Mouse (Mus musculus) spleen, postnatal 14 days (tissue): ENCODE data around the gene Vps33a.
"Not testable (repeated sequence)": the region's sequence is repeated elsewhere in the genome, so short reads cannot be mapped to it uniquely, and the experiment has no call there.

ENCODE experiments used
- DNase-seq, 2 experiments: peaks; one replicate each; pipeline ENCODE4 v3.0.0; 2021 to 2022; ENCODE audit warnings: low spot score in 2 of 2

The Vps33a gene

DNA sequence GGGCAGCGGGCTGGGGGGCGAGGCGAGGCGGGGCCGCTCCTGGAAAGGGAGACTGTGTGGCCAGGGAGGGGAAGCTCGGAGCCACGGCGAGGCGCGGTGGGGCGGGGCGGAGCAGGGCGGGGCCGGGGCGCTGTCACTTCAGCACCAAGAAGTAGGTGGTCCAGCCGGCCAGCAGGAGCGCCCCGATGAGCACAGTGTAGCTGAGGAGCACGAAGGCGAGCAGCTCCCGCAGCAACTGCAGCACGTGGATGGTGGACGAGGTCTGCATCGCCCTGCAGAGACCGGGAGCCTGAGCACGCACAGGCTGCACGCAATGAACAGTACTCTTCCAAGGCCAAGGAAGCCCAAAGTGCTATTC is 48.5 kb downstream of the Vps33a start:
- no peak for DNase-seq

GRCm38 (mm10) chr5:123523692-123524392 is 49.0 kb downstream of the Vps33a start, which contains the start of gene Diablo:
Gene Diablo, minus strand, starts transcription at chr5:123524176.
- peak; percentile 97 for DNase-seq

GRCm38 (mm10) chr5:123522166-123522565 is 50.7 kb downstream of the Vps33a start:
- DNase-seq = no peak

- DNase-seq = no peak
Observed at GRCm38 (mm10) chr5:123521621-123522020, 51.2 kb downstream of the Vps33a start.

DNA sequence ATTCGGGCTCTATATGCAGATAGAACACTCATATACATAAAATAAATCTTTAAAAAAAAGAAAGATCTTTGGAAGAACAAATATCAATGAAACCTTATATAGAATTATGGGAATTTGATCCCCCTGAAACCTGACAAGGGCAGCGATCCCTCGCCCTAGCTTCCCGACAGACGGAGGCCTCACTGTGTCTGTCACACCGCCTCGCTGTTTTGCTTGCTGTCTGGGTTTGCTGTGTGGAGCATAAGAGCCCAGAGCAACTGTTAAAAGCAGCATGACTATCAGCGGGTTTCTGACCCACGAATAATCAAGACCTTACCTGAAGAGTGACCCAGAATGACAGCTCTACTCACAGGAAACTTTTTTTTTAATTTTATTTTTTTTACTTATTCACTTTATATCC is 52.2 kb downstream of the Vps33a start:
- no peak for DNase-seq

GRCm38 (mm10) chr5:123514871-123515270 is 58.0 kb downstream of the Vps33a start:
- DNase-seq = no peak

GRCm38 (mm10) chr5:123512102-123512501 is 60.7 kb downstream of the Vps33a start:
- no peak for DNase-seq

DNA sequence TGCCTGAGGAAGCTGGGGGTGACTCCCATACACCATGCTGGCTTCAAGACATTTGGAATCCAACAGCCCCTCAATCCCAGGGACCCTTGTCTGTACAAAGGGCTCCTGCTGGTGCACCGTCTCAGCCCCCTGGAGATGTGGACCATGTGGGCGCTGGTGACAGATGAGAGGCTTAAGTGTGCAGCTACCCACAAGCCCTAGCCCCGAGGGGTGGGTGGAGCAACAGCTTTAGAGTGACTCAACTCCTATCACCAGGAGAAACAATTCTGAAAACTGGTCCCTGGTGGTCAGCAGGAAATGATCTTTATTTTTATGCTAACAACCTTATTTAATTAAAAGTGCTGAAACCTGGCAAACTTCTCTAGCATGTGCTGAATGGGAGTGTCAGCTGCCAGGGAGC is 61.4 kb downstream of the Vps33a start:
- not testable (repeated sequence) for DNase-seq

GRCm38 (mm10) chr5:123510160-123510559 is 62.7 kb downstream of the Vps33a start, which contains the start of gene B3gnt4:
Gene B3gnt4, plus strand, starts transcription at chr5:123510460.
- DNase-seq = no peak

DNA sequence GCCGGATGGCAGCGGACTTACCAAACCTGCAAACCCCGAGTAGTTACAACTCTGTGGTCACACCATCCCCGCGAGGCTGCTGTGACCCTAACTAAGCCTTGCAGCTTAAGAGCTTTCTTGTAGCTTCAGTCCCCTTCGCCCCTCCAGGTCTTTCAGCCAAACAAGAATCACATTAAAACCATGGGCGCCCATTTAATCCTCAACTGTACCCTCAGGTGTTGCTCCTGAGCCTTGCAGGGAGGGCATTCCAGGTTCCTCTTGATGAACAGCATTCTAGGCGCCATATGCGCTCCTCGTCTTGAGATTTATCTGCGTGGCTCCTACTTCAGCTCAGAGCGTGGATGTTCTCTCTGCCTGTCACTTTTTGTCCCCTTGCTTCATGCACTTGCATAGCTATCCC is 63.9 kb downstream of the Vps33a start:
- DNase-seq = no peak

GRCm38 (mm10) chr5:123507936-123508723 is 64.7 kb downstream of the Vps33a start:
- DNase-seq = peak; percentile 45 to 57

DNA sequence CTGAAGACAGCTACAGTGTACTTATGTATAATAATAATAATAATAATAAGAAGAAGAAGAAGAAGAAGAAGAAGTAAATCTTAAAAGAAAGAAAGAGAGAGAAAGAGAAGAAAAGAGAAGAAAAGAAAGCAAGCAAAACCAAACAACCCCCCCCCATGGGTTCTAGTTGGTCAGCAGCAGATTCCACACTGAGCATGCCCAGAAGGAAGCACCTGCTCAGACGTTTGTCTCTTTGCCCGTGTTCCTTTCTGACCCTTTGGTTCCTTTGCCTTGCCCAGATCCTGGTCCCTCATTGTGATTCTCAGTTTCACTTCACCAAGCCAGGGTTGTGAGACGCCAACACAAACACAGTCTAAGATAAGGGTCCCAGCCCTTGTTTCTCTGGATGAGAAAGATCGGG is 70.9 kb downstream of the Vps33a start:
- DNase-seq = no peak

DNA sequence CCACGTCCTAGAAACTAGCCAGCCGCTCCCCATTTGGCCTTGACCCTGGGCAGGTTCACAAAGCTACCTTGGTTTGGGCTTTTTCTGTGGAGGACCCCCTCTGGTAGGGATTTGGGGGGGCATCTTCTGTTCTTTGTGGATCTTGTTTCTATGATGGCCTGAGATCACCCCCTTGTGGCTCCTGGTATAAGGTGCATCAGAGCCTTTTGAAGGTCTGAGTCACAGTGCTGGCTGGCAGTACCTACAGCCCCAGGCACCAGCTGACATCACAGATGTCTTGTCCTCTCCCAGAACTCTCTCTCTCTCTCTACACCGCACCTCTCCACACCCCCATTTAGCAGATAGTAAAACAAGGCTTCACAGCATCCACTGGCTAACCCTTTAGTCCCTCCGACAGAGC is 73.1 kb downstream of the Vps33a start:
- no peak for DNase-seq

GRCm38 (mm10) chr5:123489935-123490334 is 82.9 kb downstream of the Vps33a start:
- DNase-seq = no peak

DNA sequence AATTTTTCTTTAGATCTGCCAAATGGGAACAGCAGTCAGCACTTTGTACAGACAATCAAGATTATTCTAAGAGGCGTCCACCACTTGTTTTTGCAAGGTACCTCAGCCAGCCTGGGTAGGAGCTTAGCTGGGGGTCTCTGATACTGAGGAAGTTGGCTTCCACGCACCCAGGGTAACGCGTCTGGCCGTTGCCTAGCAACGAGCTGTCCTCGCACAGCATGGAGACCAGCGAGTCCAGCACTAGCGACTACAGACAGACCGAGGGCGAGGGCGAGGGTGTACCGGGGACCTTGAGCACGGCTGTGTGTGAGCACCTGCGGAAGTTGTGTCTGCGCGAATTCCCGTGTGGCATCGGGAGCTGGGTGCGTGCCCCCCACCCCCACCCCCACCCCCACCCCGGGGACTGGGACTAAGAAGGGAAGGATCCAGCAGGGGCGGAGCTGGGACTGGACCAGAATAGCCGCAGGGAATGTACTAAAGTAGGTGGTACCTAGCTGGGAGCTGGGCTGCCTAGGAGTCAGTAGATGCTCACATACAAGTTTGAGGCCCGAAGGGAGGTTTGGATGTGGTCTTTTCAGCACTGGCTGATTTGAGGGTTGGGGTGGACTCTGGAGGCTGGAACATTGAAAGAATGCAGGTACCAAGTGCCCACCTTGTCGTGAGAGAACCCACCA is 83.6 kb downstream of the Vps33a start, which contains the start of the genes Lrrc43 and Il31:
Lrrc43 (plus strand) TSS at position 194 of the 674 bp plus-strand sequence.
Il31 (minus strand) TSS at position 378 of the 674 bp plus-strand sequence.
- DNase-seq = no peak

- DNase-seq = no peak
Observed at GRCm38 (mm10) chr5:123487659-123488395, 85.0 kb downstream of the Vps33a start.
